Mouse (Mus musculus): ENCODE measurements around the gene Aoc2.

Aoc2 gene

GRCm38 (mm10) chr11:101324763-101325162 lies at the start of gene Aoc2:
TSS of gene Aoc2 (plus strand) at chr11:101325063.
- no peak for DNase-seq

DNA sequence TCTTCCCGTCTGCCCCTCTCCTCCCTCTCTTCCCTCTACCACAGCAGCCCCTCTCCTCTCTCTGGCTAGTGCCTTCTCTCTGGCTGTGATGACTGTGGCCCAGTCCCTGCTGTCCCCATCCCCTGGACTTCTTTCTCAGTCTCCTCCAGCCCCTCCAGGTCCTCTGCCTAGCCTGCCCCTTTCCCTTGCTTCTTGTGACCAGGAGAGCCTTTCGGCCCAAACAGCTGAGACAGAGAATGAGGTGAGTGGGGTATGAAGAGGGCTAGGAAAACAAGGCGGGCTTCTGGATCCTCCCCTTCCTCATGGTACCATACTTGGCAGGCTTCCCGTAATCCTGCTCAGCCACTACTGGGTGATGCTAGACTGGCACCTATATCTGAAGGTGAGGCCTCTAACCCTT lies 49.6 kb upstream of the Aoc2 start:
- DNase-seq, result no peak

- no peak for DNase-seq
Observed at GRCm38 (mm10) chr11:101276319-101277070, 48.4 kb upstream of the Aoc2 start.

GRCm38 (mm10) chr11:101277381-101278222 lies 47.3 kb upstream of the Aoc2 start:
- DNase-seq, result no peak

DNA sequence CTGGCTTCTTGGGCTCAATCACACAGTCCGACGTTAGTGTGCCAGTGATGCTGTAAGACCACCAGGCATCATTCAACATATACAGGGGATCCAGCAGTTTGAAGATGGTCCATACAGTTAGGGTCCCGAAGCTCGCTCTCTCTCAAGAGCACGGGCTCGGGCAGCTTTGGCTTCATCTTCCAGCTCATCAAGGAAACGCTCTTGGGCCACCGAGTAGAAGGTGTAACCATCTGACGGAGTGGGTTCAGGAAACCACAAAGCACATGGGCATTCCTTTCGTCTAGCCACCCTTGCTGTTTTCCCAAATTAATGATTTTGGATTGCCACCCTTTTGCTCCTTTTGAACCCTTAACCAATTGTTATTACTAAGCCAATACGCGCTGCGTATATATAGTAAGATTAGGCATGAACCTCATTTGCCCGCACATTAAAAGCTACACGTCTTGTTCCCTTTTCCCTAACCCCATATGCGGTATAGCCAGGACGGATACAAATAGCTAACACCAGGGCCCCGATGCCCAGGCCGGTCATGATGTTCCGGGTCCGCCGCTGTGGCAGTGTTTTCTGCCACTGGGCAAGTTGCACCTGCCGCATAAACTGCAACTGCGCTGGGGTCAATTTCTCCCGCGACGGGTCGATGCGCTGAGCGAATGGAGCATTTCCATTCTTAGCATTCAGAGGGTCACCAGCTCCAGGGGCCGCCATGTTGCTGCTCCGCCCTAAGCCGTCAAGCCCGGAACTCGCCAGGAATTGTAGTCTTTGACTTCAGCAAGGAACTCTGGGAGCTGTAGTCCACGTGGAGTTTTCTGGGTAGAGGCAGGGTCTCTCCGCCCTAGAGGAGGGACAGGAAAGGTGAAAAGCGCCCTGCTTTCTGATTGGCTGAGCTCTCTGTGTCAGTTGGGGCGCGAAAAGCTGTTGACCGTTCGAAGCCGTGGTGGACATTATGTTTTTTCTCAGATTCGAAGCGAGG lies 46.4 kb upstream of the Aoc2 start, which contains the start of the genes Cntd1 and Coa3:
Gene Cntd1, plus strand, starts transcription at position 790 of the 970 bp plus-strand sequence.
Gene Coa3, minus strand, starts transcription at position 892 of the 970 bp plus-strand sequence.
- peak; percentile 86 for DNase-seq

- DNase-seq, result no peak
Observed at GRCm38 (mm10) chr11:101279193-101279569, 45.7 kb upstream of the Aoc2 start.

GRCm38 (mm10) chr11:101280837-101281236 lies 44.0 kb upstream of the Aoc2 start:
- DNase-seq, result no peak

DNA sequence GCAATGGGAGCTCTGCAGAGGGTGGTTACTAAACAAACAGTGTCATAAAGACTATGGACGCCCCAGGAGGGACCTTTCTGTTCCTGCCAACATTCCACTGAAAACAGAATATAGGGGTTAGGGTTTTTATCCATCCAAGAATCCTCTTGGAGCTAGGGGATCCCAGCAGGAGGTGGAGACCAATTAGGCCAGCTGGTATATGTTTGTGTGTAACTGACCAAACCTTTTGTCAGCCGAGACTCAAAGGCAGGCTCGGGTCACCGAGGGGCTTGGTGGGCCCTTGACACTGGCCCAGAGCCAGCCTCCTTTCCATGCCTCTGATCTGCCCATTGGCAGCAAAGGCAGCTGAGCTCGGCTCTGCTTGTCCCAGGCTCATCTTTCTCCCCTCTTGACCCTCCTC lies 42.0 kb upstream of the Aoc2 start:
- no peak for DNase-seq

DNA sequence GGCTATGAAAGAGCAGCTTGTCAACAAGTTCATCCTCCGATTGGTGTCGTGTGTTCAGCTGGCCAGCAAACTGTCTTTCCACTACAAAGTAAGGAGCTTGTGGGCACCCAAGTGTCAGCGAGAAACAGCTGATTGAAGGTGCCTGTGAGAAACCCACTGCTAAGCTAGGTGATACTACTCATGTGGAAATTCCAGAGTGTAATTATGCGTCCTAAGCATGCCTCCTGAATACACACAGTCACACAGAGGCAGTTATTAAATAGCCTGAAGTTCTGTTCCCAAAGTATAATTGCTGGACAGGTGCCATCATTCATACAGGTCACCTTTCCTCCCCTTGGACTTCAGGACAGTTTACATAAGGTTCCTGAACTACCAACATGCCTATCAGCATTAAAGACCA lies 41.1 kb upstream of the Aoc2 start:
- DNase-seq, result no peak

DNA sequence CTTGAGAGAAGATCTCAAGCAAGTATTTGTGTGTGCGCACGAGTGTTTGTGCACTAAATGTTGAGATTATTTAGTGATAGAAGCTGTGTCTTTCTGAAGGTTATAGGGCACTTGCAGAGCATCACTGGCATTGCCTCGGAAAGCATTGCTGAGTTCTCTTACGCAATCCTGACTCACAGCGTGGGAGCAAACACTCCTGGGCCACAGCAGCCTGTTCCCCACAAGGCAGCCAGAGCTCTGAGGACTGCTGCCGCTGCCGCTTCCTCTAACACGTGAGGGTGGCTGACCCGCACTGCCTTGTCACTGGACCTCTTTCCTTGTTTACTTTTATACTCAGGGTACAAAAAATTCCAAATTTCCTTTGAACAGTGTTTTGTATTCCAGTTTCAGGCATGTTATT lies 37.6 kb upstream of the Aoc2 start:
- DNase-seq, result no peak

GRCm38 (mm10) chr11:101291231-101291630 lies 33.6 kb upstream of the Aoc2 start:
- no peak for DNase-seq

DNA sequence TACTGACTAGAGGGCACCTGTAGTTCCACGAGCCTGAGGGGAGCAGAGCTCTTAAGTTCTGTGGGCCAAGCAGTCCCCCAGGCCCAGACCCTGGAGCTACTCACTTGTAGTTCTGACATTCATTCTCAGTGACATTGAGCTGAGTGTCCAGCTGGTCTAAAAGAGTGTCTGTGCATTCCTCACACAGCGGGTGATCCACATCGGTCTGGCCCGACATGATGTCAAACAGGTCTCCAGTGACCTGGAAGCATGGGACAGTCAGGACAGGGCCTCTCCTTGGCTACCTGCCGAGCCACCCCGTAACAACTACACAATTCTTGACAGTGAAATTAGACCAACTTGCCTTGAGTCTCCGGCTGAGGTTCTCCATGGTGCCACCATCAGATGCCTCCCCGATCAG lies 29.7 kb upstream of the Aoc2 start:
- DNase-seq, result no peak

DNA sequence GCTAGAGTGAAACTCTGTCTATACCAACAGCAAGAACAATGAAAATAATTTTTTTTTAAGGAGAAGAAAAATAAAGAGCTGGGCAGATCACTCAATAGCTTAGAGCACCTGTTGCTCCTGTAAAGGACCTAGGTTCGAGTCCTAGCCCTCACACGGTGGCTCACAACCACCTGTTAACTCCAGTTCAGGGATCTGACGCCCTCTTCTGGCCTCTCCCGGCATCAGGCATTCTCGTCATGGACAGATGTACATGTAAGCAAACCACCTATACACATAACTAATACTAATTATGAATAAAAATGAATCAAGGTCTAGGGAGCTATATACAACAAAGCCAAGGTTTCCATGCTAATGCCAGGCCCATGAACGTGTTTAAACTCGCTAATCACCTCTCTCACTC lies 24.0 kb upstream of the Aoc2 start:
- no peak for DNase-seq

- DNase-seq, result no peak
Observed at GRCm38 (mm10) chr11:101301299-101302003, 23.4 kb upstream of the Aoc2 start.

DNA sequence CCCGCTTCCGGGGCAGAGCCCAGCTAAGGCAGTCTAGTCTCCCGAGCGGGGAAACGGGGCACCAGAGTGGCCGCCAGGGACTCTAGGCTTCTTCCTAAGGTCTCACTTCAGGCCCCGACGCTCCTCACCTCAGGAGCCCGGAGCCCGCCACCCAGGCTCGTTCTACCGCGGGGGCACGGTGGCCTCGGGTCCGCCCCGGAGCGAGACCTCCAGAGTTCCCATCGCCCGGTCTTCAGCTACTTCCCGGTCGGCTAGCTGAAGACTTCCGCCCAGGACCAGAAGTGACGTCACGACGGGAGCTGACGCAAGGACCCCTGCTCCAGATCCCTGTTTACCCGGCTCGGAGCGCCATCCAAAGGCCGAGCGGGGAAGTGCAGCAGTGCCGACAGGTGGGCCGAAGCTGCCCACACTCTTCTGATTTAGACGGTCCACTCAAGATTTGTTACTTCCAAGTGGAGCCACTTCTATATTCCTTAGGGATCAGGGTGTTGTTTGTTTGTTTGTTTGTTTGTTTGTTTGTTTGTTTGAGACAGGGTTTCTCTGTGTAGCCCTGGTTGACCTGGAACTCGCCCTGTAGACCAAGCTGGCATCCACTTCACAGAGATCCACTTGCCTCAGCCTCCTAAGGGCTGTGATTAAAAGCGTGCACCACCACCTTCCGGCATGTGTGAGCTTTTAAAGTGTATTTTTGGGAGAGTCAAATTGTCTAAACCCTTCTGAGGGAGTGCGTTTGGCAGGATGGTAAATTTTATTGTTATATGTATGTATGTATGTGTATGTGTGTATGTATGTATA lies 22.7 kb upstream of the Aoc2 start, which contains the start of gene Becn1:
Gene Becn1, minus strand, starts transcription at position 283 of the 795 bp plus-strand sequence.
- peak; percentile 94 for DNase-seq

- DNase-seq, result no peak
Observed at GRCm38 (mm10) chr11:101307744-101308143, 17.1 kb upstream of the Aoc2 start.

DNA sequence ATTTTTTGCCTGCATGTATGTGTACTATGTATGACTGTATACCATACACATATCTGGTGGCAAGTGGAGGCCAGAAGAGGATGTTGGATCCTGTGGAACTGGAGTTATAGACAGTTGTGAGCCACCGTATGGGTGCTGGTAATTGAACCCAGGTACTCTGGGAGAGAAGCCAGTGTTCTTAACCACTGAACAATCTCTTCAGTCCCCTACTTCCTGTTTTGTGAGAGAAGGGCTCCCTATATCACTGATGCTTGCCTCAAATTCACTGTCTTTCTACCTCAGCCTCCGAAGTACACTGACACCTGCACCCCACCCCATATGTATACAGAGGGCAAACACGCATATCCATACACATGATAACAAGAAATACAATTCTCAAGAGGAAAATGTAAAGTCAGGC lies 13.8 kb upstream of the Aoc2 start:
- no peak for DNase-seq

DNA sequence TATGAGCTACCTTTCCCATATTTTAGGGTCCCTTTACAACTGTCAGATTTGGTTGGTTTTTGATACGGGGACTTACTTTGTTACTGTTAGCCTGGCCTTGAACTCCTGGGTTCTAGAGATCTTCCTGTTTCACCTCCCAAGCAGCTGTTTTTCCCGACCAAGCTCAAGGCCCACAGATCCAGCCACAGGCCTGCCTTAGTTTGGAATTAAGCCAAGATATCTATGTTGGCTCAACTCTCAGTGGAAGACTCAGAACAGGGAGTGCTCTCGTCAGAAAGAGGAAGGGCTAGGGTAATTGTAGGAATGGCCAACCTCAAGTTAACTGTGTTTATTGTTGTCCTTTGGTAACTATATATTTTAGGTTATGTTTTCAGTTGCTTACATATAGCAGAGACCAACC lies 12.7 kb upstream of the Aoc2 start:
- no peak for DNase-seq

DNA sequence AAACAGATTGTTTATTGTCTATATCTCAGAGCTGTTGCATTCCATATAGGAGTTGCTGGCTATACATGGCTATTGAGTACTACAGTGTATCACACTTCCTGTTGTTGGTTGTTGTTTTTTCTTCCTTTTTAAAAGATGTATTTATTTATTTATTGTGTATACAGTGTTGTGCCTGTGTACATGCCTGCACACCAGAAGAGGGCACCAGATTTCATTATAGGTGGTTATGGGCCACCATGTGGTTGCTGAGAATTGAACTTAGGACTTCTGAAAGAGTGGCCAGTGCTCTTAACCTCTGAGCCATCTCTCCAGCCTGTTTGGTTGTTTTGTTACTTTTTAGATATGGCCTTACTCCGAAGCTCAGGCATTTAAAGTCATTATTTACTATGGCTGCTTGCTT lies 10.3 kb upstream of the Aoc2 start:
- DNase-seq, result no peak

DNA sequence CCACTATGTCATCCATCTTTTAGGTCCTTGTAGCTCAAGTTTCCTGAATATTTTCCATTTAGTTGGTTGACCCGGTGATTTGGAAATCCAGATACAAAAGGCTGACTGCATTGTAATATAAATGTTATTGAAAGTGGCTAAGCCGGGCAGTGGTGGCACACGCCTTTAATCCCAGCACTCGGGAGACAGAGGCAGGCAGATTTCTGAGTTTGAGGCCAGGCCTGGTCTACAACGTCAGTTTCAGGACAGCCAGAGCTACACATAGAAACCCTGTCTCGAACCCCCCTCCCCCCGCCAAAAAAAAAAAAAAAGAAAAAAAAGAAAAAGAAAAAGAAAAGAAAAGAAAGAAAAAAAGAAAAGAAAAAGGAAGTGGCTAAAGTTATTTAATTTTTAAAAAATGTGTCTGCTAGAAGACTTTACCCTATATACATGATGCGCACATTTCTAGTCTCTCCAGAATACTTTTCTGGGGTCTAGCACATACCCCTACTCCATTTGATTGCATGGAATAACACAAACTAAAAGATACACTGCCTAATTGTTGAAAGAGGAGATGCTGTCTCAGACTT lies 9.7 kb upstream of the Aoc2 start:
- DNase-seq, result no peak

All from right cerebral cortex, postnatal 25 days (tissue).